Mouse (Mus musculus) spleen, adult 2 months (tissue): ENCODE data around the gene Fmo1. TPM values are rescaled to one million over a fixed set of nuclear protein-coding genes. Genes with fewer than 3 reads are reported as not detected.

ENCODE experiments used
- DNase-seq, 2 experiments: peaks; one replicate each; pipeline versions ENCODE4 v3.0.0 to v3.0.0-alpha.2; 2012 to 2021; ENCODE audit warnings: low spot score in 2 of 2, low read depth in 1 of 2
- H3K27ac ChIP-seq: fragments of 200-500 bp; 2 replicates; pipeline ENCODE4 v1.5.1; 2012; ENCODE audit warnings: low read length, inconsistent platforms; ENCODE audit not compliant: insufficient read depth
- H3K27me3 ChIP-seq: fragments of 200-500 bp; 2 replicates; pipeline ENCODE4 v1.6.1; 2012; ENCODE audit warnings: mild to moderate bottlenecking, moderate library complexity, low read length, inconsistent platforms; ENCODE audit not compliant: control insufficient read depth, insufficient read depth
- H3K36me3 ChIP-seq: fragments of 200-500 bp; 2 replicates; pipeline ENCODE4 v1.6.1; 2012; ENCODE audit warnings: mild to moderate bottlenecking, low read length, inconsistent platforms; ENCODE audit not compliant: control insufficient read depth, insufficient read depth
- H3K4me1 ChIP-seq: fragments of 200-500 bp; 2 replicates; pipeline ENCODE4 v1.6.1; 2011; ENCODE audit warnings: inconsistent platforms; ENCODE audit not compliant: control insufficient read depth, insufficient read depth, insufficient read length
- H3K4me3 ChIP-seq: fragments of 200-500 bp; 2 replicates; pipeline ENCODE4 v1.5.1; 2011; ENCODE audit warnings: mild to moderate bottlenecking, inconsistent platforms; ENCODE audit not compliant: insufficient read depth, insufficient read length; ENCODE audit errors: extremely low read depth
- CTCF ChIP-seq: fragments of 200-500 bp; IDR thresholded peaks from 2 replicates; pipeline ENCODE4 v1.5.1; 2011; ENCODE audit warnings: mild to moderate bottlenecking, inconsistent platforms; ENCODE audit not compliant: insufficient read depth, insufficient read length, insufficient replicate concordance; ENCODE audit errors: extremely low read depth
- POLR2A ChIP-seq: fragments of 200-500 bp; IDR thresholded peaks from 2 replicates; pipeline ENCODE4 v1.6.1; 2011; ENCODE audit warnings: low read depth, low read length, inconsistent platforms
- WGBS: fragments of 180-500 bp; shearing (Covaris S2); methylation state at CpG from one replicate; pipeline ENCODE4 v1.1.7; 2018; 5-methylcytosine and 5-hydroxymethylcytosine counted together
- polyA plus RNA-seq: library from polyadenylated mRNA; depleted of rRNA; stranded (reverse); fragments of >200 nt; gene quantifications from 2 replicates; pipeline ENCODE4 v1.2.3, GENCODE M21; 2012

The Fmo1 gene
- polyA plus RNA-seq, 1 experiment = 1.0 TPM

GRCm38 (mm10) chr1:162871701-162872311 lies 5.4 kb upstream of the Fmo1 start:
- Histone ChIP-seq H3K4me1 (no peaks in the 10 kb centered on the region), H3K27me3 (no peaks in the 10 kb centered on the region), H3K4me3 (no peak overlapping the region), H3K36me3 (no peaks in the 10 kb centered on the region), H3K27ac (no peak overlapping the region)
- TF ChIP-seq CTCF (no peak), POLR2A (no peak)
- whole genome bisulfite sequencing = 51% methylated on average over 9 of the region's 9 CpGs
- no peak for DNase-seq

GRCm38 (mm10) chr1:162870978-162871377 lies 4.6 kb upstream of the Fmo1 start:
- Histone ChIP-seq H3K27me3 (no peaks in the 10 kb centered on the region), H3K4me1 (no peaks in the 10 kb centered on the region), H3K4me3 (no peak overlapping the region), H3K36me3 (no peaks in the 10 kb centered on the region), H3K27ac (no peak overlapping the region)
- 73% methylated on average over 7 of the region's 7 CpGs for WGBS
- no peak for DNase-seq
- TF ChIP-seq POLR2A (no peak), CTCF (no peak)

- no peak for TF ChIP-seq POLR2A
- TF ChIP-seq CTCF = no peak
- no peaks in the 10 kb centered on the region for H3K4me1 ChIP-seq
- no peak overlapping the region for H3K4me3 ChIP-seq
- no peaks in the 10 kb centered on the region for H3K27me3 ChIP-seq
- 75% methylated on average over 4 of the region's 4 CpGs for WGBS
- H3K27ac ChIP-seq = no peak overlapping the region
- H3K36me3 ChIP-seq = no peaks in the 10 kb centered on the region
- no peak for DNase-seq
Observed at GRCm38 (mm10) chr1:162867396-162867795, 986 bp upstream of the Fmo1 start.

GRCm38 (mm10) chr1:162865493-162865830 lies 948 bp downstream of the Fmo1 start:
- Histone ChIP-seq H3K4me3 (no peak overlapping the region), H3K27ac (no peak overlapping the region), H3K36me3 (no peaks in the 10 kb centered on the region), H3K4me1 (no peaks in the 10 kb centered on the region), H3K27me3 (no peaks in the 10 kb centered on the region)
- WGBS = 77% methylated on average over 3 of the region's 3 CpGs
- DNase-seq = no peak
- TF ChIP-seq POLR2A (no peak), CTCF (no peak)

GRCm38 (mm10) chr1:162864816-162865492 lies 1.5 kb downstream of the Fmo1 start:
- Histone ChIP-seq H3K4me1 (no peaks in the 10 kb centered on the region), H3K36me3 (no peaks in the 10 kb centered on the region), H3K27ac (no peak overlapping the region), H3K27me3 (no peaks in the 10 kb centered on the region), H3K4me3 (no peak overlapping the region)
- TF ChIP-seq POLR2A (no peak), CTCF (no peak)
- WGBS = 77% methylated on average over 8 of the region's 8 CpGs
- no peak for DNase-seq

- DNase-seq = no peak
- Histone ChIP-seq H3K36me3 (no peaks in the 10 kb centered on the region), H3K4me1 (no peaks in the 10 kb centered on the region), H3K27me3 (no peaks in the 10 kb centered on the region), H3K4me3 (no peak overlapping the region), H3K27ac (no peak overlapping the region)
- 93% methylated on average over 5 of the region's 5 CpGs for WGBS
- TF ChIP-seq POLR2A (no peak), CTCF (no peak)
Observed at GRCm38 (mm10) chr1:162864279-162864678, 2.1 kb downstream of the Fmo1 start.

- DNase-seq = no peak
- no peaks in the 10 kb centered on the region for H3K4me1 ChIP-seq
- no peaks in the 10 kb centered on the region for H3K36me3 ChIP-seq
- H3K27me3 ChIP-seq = no peaks in the 10 kb centered on the region
- TF ChIP-seq POLR2A (no peak), CTCF (no peak)
- no peak overlapping the region for H3K4me3 ChIP-seq
- WGBS = 83% methylated on average over 3 of the region's 3 CpGs
- no peak overlapping the region for H3K27ac ChIP-seq
Observed at GRCm38 (mm10) chr1:162863579-162863978, 2.8 kb downstream of the Fmo1 start.
